In genomic region chr19:21654788-21655187, GRCm38 (mm10) we compare ENCODE assay signal across 8 mouse cellular contexts. TPM values are rescaled to one million over a fixed set of nuclear protein-coding genes. Genes with fewer than 3 reads are reported as not detected.
A peak's percentile ranks its signal among the peaks of the same experiment; 100 is the strongest.
DNase-seq lines count a peak whose midpoint lies in the region; ATAC-seq lines count a peak whose summit lies in the region.

No protein-coding gene starts in this region.

- no peaks in the 10 kb centered on the region for H3K36me3 ChIP-seq in neural tube, embryonic 11.5 days (ENCODE audit: control insufficient read depth, insufficient read depth, low read length)
- H3K36me3 ChIP-seq in limb, embryonic 15.5 days: no peaks in the 10 kb centered on the region
- H3K36me3 ChIP-seq in stomach, embryonic 15.5 days: no peaks in the 10 kb centered on the region

- H3K27me3 ChIP-seq in neural tube, embryonic 11.5 days (ENCODE audit: control insufficient read depth, insufficient read depth, low read length): no peaks in the 10 kb centered on the region
- H3K27me3 ChIP-seq in limb, embryonic 15.5 days: no peaks in the 10 kb centered on the region
- no peaks in the 10 kb centered on the region for H3K27me3 ChIP-seq in stomach, embryonic 15.5 days (replicated peaks)

- ATAC-seq in neural tube, embryonic 11.5 days (ENCODE audit: insufficient read depth, low FRiP score, low TSS enrichment): no peak
- no peak for ATAC-seq in limb, embryonic 15.5 days (ENCODE audit: insufficient number of reproducible peaks, low FRiP score, low TSS enrichment, low read depth)
- no peak for ATAC-seq in stomach, embryonic 15.5 days (ENCODE audit: insufficient read depth, low FRiP score, low read depth)

- peak; percentile 12 to 25 for DNase-seq in cerebellum, postnatal 10 days
- DNase-seq in cerebellum, adult 11-12 months: no peak
- no peak for DNase-seq in neural tube, embryonic 11.5 days (ENCODE audit: low spot score)
- no peak for DNase-seq in neural tube, embryonic 10.5 days (ENCODE audit: extremely low spot score, low spot score)
- DNase-seq in thymus, postnatal 14 days: no peak
- no peak for DNase-seq in cerebellum, adult 9-10 months

- WGBS in neural tube, embryonic 11.5 days: 81% methylated on average over 7 of the region's 7 CpGs
- WGBS in limb, embryonic 15.5 days: 70% methylated on average over 7 of the region's 7 CpGs
- 46% methylated on average over 7 of the region's 7 CpGs for WGBS in stomach, embryonic 15.5 days

- H3K9me3 ChIP-seq in neural tube, embryonic 11.5 days (ENCODE audit: control insufficient read depth, low read length): no peaks in the 10 kb centered on the region
- H3K9me3 ChIP-seq in limb, embryonic 15.5 days: no peaks in the 10 kb centered on the region
- H3K9me3 ChIP-seq in stomach, embryonic 15.5 days: no peaks in the 10 kb centered on the region

- H3K4me2 ChIP-seq in neural tube, embryonic 11.5 days (ENCODE audit: low read depth): peak overlapping the region; percentile 65
- peak overlapping the region; percentile 71 for H3K4me2 ChIP-seq in limb, embryonic 15.5 days
- H3K4me2 ChIP-seq in stomach, embryonic 15.5 days: peak overlapping the region; percentile 54

- no peak overlapping the region for H3K9ac ChIP-seq in neural tube, embryonic 11.5 days (ENCODE audit: low read length)
- no peak overlapping the region for H3K9ac ChIP-seq in limb, embryonic 15.5 days
- H3K9ac ChIP-seq in stomach, embryonic 15.5 days: no peak overlapping the region

- H3K27ac ChIP-seq in neural tube, embryonic 11.5 days (ENCODE audit: low read depth, low read length): no peak overlapping the region
- no peak overlapping the region for H3K27ac ChIP-seq in limb, embryonic 15.5 days
- no peak overlapping the region for H3K27ac ChIP-seq in stomach, embryonic 15.5 days

- H3K4me1 ChIP-seq in neural tube, embryonic 11.5 days (ENCODE audit: control insufficient read depth, insufficient read depth, low read length): peaks cover 12% of the 10 kb centered on the region; the same call in 1 of the 2 replicates
- peaks cover 18% of the 10 kb centered on the region for H3K4me1 ChIP-seq in limb, embryonic 15.5 days
- H3K4me1 ChIP-seq in stomach, embryonic 15.5 days: no peaks in the 10 kb centered on the region; the same call in 1 of the 2 replicates

- peak overlapping the region; percentile 92 for H3K4me3 ChIP-seq in neural tube, embryonic 11.5 days (ENCODE audit: low read depth, low read length)
- peak overlapping the region; percentile 88 for H3K4me3 ChIP-seq in limb, embryonic 15.5 days
- H3K4me3 ChIP-seq in stomach, embryonic 15.5 days (replicated peaks): peak overlapping the region; percentile 84; the same call in 1 of the 2 replicates

RNA-seq across cellular contexts. Expression of gene Abhd17b, which starts 1.8 kb away (rescaled TPM):
- polyA plus RNA-seq in neural tube, embryonic 11.5 days (2014; fragmentation: Nextera tagmentation; extraction: Ambion mirVana): 44.1 and 44.2 TPM in 2 replicates
- polyA plus RNA-seq in limb, embryonic 15.5 days (2015; fragmentation: Nextera tagmentation; extraction: Ambion mirVana): 21.9 and 28.3 TPM in 2 replicates
- 25.4 and 25.5 TPM in 2 replicates for polyA plus RNA-seq in stomach, embryonic 15.5 days (2015; fragmentation: Nextera tagmentation; extraction: Ambion mirVana)

RNA-seq across cellular contexts. Expression of gene 1110059E24Rik, which starts 2.0 kb away (rescaled TPM):
- 68.2 and 73.4 TPM in 2 replicates for polyA plus RNA-seq in neural tube, embryonic 11.5 days (2014; fragmentation: Nextera tagmentation; extraction: Ambion mirVana)
- 49.2 and 52.2 TPM in 2 replicates for polyA plus RNA-seq in limb, embryonic 15.5 days (2015; fragmentation: Nextera tagmentation; extraction: Ambion mirVana)
- 53.6 and 57.7 TPM in 2 replicates for polyA plus RNA-seq in stomach, embryonic 15.5 days (2015; fragmentation: Nextera tagmentation; extraction: Ambion mirVana)

Comparison
In these comparisons a context has a peak if more than half of its experiments do, and no peak if none do; other contexts are left out.
1. DNase-seq: peak in cerebellum, postnatal 10 days (2 of 2); none in cerebellum, adult 11-12 months (single experiment), neural tube, embryonic 11.5 days (single experiment), neural tube, embryonic 10.5 days (single experiment), thymus, postnatal 14 days (single experiment) and cerebellum, adult 9-10 months (single experiment).
2. Peak in every context shown above with its lines, with median percentiles within 50 percentile points of each other: H3K4me2 ChIP-seq and H3K4me3 ChIP-seq.